Mouse (Mus musculus) hindbrain, embryonic 13.5 days (tissue): Measurements from ENCODE around the gene Wwox. TPM values are rescaled to one million over a fixed set of nuclear protein-coding genes. Genes with fewer than 3 reads are reported as not detected.

Experiments
- ATAC-seq: fragments of 200-750 bp; cut with Nextera tagmentation; 2 replicates; pipeline ENCODE4 v1.8.0; 2017; ENCODE audit warnings: moderate TSS enrichment; ENCODE audit not compliant: low FRiP score
- H3K27ac ChIP-seq: fragments of 300-500 bp; sonication (generic); 2 replicates; pipeline ENCODE4 v1.5.1; 2015; ENCODE audit warnings: inconsistent platforms, mild to moderate bottlenecking, moderate library complexity
- H3K27me3 ChIP-seq: fragments of 300-500 bp; sonication (generic); 2 replicates; pipeline ENCODE4 v1.6.1; 2015; ENCODE audit warnings: mild to moderate bottlenecking, inconsistent platforms
- H3K36me3 ChIP-seq: fragments of 300-500 bp; sonication (generic); 2 replicates; pipeline ENCODE4 v1.6.1; 2015; ENCODE audit warnings: mild to moderate bottlenecking, inconsistent platforms
- H3K4me1 ChIP-seq: fragments of 300-500 bp; sonication (generic); replicated peaks from 2 replicates; pipeline ENCODE4 v1.6.1; 2015; ENCODE audit warnings: inconsistent platforms
- H3K4me2 ChIP-seq: fragments of 300-500 bp; sonication (generic); 2 replicates; pipeline ENCODE4 v1.6.1; 2015; ENCODE audit warnings: inconsistent platforms, mild to moderate bottlenecking, moderate library complexity
- H3K4me3 ChIP-seq: fragments of 300-500 bp; sonication (generic); 2 replicates; pipeline ENCODE4 v1.5.1; 2015; ENCODE audit warnings: mild to moderate bottlenecking, inconsistent platforms
- H3K9ac ChIP-seq: fragments of 300-500 bp; sonication (generic); 2 replicates; pipeline ENCODE4 v1.6.1; 2015; ENCODE audit warnings: mild to moderate bottlenecking, inconsistent platforms
- H3K9me3 ChIP-seq: fragments of 300-500 bp; sonication (generic); 2 replicates; pipeline ENCODE4 v1.6.1; 2016; ENCODE audit warnings: inconsistent platforms
- WGBS: fragments of 180-500 bp; shearing (Covaris S2); methylation state at CpG from one replicate; pipeline ENCODE4 v1.1.7; 2015; 5-methylcytosine and 5-hydroxymethylcytosine counted together
- polyA plus RNA-seq: library from polyadenylated mRNA; unstranded; fragments of >200 nt; fragmentation: Nextera tagmentation; extraction: Ambion mirVana; gene quantifications from 2 replicates; pipeline ENCODE4 v1.2.1, GENCODE M21; 2015

Gene Wwox
- polyA plus RNA-seq, 1 experiment from 2014 or later = 13.8 TPM

GRCm38 (mm10) chr8:114684046-114684702 lies 244.7 kb downstream of the Wwox start:
- H3K4me2 ChIP-seq = no peak overlapping the region
- H3K27me3 ChIP-seq = no peaks in the 10 kb centered on the region
- WGBS = 85% methylated on average over 11 of the region's 11 CpGs
- H3K36me3 ChIP-seq = no peaks in the 10 kb centered on the region
- H3K4me1 ChIP-seq = peaks cover 15% of the 10 kb centered on the region; the same call in 1 of the 2 replicates
- no peak overlapping the region for H3K4me3 ChIP-seq
- no peaks in the 10 kb centered on the region for H3K9me3 ChIP-seq
- ATAC-seq = no peak
- no peak overlapping the region for H3K27ac ChIP-seq
- no peak overlapping the region for H3K9ac ChIP-seq

GRCm38 (mm10) chr8:114686462-114686861 lies 247.0 kb downstream of the Wwox start:
- no peak overlapping the region for H3K4me2 ChIP-seq
- no peaks in the 10 kb centered on the region for H3K27me3 ChIP-seq
- WGBS = 81% methylated on average over 4 of the region's 4 CpGs
- H3K36me3 ChIP-seq = no peaks in the 10 kb centered on the region
- no peak for ATAC-seq
- no peak overlapping the region for H3K4me3 ChIP-seq
- H3K27ac ChIP-seq = no peak overlapping the region
- no peak overlapping the region for H3K9ac ChIP-seq
- no peaks in the 10 kb centered on the region for H3K9me3 ChIP-seq
- 0 out of 2 replicates have a peak, but pooled peaks cover 2% of the 10 kb centered on the region for H3K4me1 ChIP-seq

GRCm38 (mm10) chr8:114688732-114689131 lies 249.3 kb downstream of the Wwox start:
- ATAC-seq = no peak
- Histone ChIP-seq H3K4me2 (no peak overlapping the region), H3K4me3 (no peak overlapping the region), H3K27me3 (no peaks in the 10 kb centered on the region), H3K9ac (no peak overlapping the region), H3K4me1 (no peaks in the 10 kb centered on the region), H3K36me3 (no peaks in the 10 kb centered on the region), H3K27ac (no peak overlapping the region), H3K9me3 (no peaks in the 10 kb centered on the region)
- 82% methylated on average over 11 of the region's 11 CpGs for WGBS

DNA sequence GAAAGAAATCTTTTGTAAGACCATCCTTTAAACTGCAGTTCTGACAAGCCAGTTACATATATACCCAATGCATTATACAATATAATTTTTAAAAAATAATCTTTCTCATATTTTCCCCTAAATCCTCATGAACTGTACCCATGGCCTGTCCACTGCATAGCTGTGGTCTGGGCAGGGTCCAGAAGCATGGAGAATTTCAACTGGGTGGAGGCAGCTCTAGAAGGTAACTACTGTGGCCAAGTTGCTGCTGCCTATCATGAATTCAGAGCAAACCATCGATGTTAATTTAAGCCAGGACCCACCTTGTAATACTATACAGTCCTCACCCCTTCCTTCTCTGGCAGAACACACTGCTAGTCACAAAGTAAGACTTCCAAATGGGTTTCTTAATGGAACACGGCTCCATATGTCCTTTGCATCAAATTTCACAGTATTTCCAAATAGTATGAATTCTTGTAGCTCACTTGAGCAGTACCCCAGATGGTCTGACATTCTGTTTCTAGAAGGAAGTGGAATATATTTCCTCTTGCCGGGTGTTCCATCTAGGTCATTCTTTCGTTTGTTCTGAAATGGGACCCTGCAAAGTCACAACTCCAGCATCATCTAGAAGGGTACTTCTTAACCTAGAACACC lies 255.2 kb downstream of the Wwox start:
- 88% methylated on average over 4 of the region's 4 CpGs for WGBS
- Histone ChIP-seq H3K4me1 (no peaks in the 10 kb centered on the region), H3K27me3 (no peaks in the 10 kb centered on the region), H3K27ac (no peak overlapping the region), H3K4me2 (no peak overlapping the region), H3K4me3 (no peak overlapping the region), H3K36me3 (no peaks in the 10 kb centered on the region), H3K9ac (no peak overlapping the region), H3K9me3 (no peaks in the 10 kb centered on the region)
- ATAC-seq = no peak

GRCm38 (mm10) chr8:114703517-114703916 lies 264.1 kb downstream of the Wwox start:
- H3K4me1 ChIP-seq = peaks cover 15% of the 10 kb centered on the region
- H3K27me3 ChIP-seq = no peaks in the 10 kb centered on the region
- no peak overlapping the region for H3K9ac ChIP-seq
- no peak overlapping the region for H3K4me3 ChIP-seq
- 82% methylated on average over 5 of the region's 5 CpGs for WGBS
- H3K36me3 ChIP-seq = no peaks in the 10 kb centered on the region
- ATAC-seq = no peak
- no peak overlapping the region for H3K27ac ChIP-seq
- H3K4me2 ChIP-seq = no peak overlapping the region
- no peaks in the 10 kb centered on the region for H3K9me3 ChIP-seq

- no peak overlapping the region for H3K4me2 ChIP-seq
- no peaks in the 10 kb centered on the region for H3K27me3 ChIP-seq
- WGBS = 50% methylated on average over 15 of the region's 15 CpGs
- no peak; the same call in 1 of the 2 replicates for ATAC-seq
- no peak overlapping the region for H3K9ac ChIP-seq
- H3K4me3 ChIP-seq = no peak overlapping the region
- no peaks in the 10 kb centered on the region for H3K9me3 ChIP-seq
- no peaks in the 10 kb centered on the region for H3K36me3 ChIP-seq
- H3K4me1 ChIP-seq = peaks cover 15% of the 10 kb centered on the region
- H3K27ac ChIP-seq = peak overlapping the region; percentile 78
These were observed 268.2 kb downstream of the Wwox start for GRCm38 (mm10) chr8:114707538-114708138.

- Histone ChIP-seq H3K27ac (0 out of 2 replicates have a peak overlapping the region, but pooled peaks have one; percentile 23), H3K9me3 (no peaks in the 10 kb centered on the region), H3K9ac (no peak overlapping the region), H3K4me2 (no peak overlapping the region), H3K36me3 (no peaks in the 10 kb centered on the region), H3K27me3 (no peaks in the 10 kb centered on the region), H3K4me3 (no peak overlapping the region), H3K4me1 (no peaks in the 10 kb centered on the region)
- WGBS = 61% methylated on average over 13 of the region's 13 CpGs
- no peak for ATAC-seq
These were observed 276.0 kb downstream of the Wwox start for GRCm38 (mm10) chr8:114715318-114716070.

GRCm38 (mm10) chr8:114716546-114717255 lies 277.2 kb downstream of the Wwox start:
- H3K36me3 ChIP-seq = no peaks in the 10 kb centered on the region
- no peaks in the 10 kb centered on the region for H3K9me3 ChIP-seq
- no peaks in the 10 kb centered on the region for H3K27me3 ChIP-seq
- no peak overlapping the region for H3K4me2 ChIP-seq
- ATAC-seq = no peak
- no peak overlapping the region for H3K27ac ChIP-seq
- WGBS = 72% methylated on average over 14 of the region's 14 CpGs
- no peak overlapping the region for H3K4me3 ChIP-seq
- H3K4me1 ChIP-seq = no peaks in the 10 kb centered on the region
- H3K9ac ChIP-seq = no peak overlapping the region

DNA sequence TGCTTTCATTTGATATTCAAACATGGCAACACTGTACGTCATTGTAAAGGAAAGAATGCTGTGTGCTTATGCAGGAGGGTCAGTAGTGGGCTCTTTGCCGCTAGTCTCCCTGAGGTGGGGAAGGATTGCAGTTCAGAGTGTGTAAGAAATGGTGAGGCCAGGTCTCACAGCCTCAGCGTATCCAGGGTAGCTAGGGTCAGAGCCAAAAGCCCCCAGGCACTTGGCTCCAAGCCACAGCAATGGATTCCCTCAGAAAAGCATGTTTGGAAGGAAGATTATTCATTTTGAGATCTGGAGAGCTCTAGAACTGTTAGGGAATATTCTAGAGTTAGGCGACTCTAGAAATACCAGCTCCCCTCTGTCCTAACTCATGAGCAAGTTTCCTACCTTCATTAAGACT lies 279.4 kb downstream of the Wwox start:
- Histone ChIP-seq H3K4me1 (no peaks in the 10 kb centered on the region), H3K27me3 (no peaks in the 10 kb centered on the region), H3K36me3 (no peaks in the 10 kb centered on the region), H3K4me2 (no peak overlapping the region), H3K27ac (no peak overlapping the region), H3K4me3 (no peak overlapping the region), H3K9me3 (no peaks in the 10 kb centered on the region), H3K9ac (no peak overlapping the region)
- no peak for ATAC-seq
- 80% methylated on average over 4 of the region's 4 CpGs for WGBS

GRCm38 (mm10) chr8:114722611-114723010 lies 283.2 kb downstream of the Wwox start:
- no peak for ATAC-seq
- Histone ChIP-seq H3K9ac (no peak overlapping the region), H3K27ac (no peak overlapping the region), H3K4me2 (no peak overlapping the region), H3K27me3 (no peaks in the 10 kb centered on the region), H3K9me3 (no peaks in the 10 kb centered on the region), H3K4me1 (no peaks in the 10 kb centered on the region), H3K4me3 (no peak overlapping the region), H3K36me3 (no peaks in the 10 kb centered on the region)
- 64% methylated on average over 5 of the region's 5 CpGs for WGBS

DNA sequence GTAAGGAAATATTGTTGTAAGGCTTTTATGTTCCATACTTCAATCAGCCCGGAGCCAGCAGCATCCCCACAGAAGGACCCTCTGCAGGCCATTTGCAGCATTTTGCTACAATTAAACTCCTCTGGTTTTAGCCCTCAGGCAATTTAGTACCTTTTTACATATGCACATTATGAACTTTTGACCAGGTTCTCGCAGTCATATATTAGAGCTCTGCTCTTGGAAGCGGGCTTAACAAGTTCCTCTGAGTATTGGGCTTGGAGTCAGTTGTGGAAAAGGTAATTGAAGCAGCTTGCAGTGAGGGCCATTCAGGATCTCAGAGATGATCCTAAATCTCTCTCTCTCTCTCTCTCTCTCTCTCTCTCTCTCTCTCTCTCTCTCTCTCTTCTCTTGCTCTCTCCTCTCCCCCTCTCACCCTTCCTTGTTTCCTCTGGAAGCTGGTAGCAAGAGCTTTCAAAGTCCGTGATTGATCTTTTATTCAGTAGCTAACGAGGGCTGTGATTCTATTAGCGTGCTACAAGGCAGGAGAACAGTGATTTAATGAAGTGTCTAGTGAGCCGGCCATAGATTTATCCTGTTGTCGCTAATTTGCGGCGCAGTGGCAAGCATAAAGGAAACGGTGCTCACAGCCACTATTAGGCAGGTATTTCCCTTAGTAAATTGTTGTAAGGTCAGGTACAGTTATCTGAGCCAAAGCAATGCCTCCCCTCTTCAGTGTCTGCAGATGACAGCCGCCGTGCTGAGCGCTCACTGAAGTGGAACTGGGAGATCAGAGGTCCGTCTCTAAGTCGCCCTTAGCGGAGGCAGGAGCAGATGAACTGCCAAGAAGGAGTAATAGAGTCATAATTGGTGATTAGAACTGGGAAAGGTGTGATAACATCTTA lies 292.0 kb downstream of the Wwox start:
- Histone ChIP-seq H3K4me3 (no peak overlapping the region), H3K27ac (0 out of 2 replicates have a peak overlapping the region, but pooled peaks have one; percentile 48), H3K4me2 (peak overlapping the region; percentile 29), H3K36me3 (no peaks in the 10 kb centered on the region), H3K9me3 (no peaks in the 10 kb centered on the region), H3K27me3 (no peaks in the 10 kb centered on the region), H3K9ac (no peak overlapping the region), H3K4me1 (peaks cover 20% of the 10 kb centered on the region)
- ATAC-seq = no peak
- 40% methylated on average over 17 of the region's 17 CpGs for WGBS
